Mouse (Mus musculus): ENCODE measurements at regions not wholly inside any gene's neighbourhood (a gene's known extent, or its start where the extent isn't known, plus 50 kb on each side); places are given as distances from the start of the nearest gene placed in this dataset. TPM values are rescaled to one million over a fixed set of nuclear protein-coding genes. Genes with fewer than 3 reads are reported as not detected.

- 85% methylated on average over 9 of the region's 9 CpGs for WGBS
- H3K27me3 ChIP-seq (ENCODE audit: control insufficient read depth, insufficient read depth, low read length) = no peaks in the 10 kb centered on the region
- no peaks in the 10 kb centered on the region for H3K36me3 ChIP-seq (replicated peaks; ENCODE audit: control insufficient read depth, insufficient read depth, low read length)
- no peak overlapping the region for H3K9ac ChIP-seq (replicated peaks; ENCODE audit: low read depth, low read length)
- no peaks in the 10 kb centered on the region for H3K4me1 ChIP-seq (ENCODE audit: control insufficient read depth, insufficient read depth)
- no peak overlapping the region for H3K4me2 ChIP-seq (ENCODE audit: low read depth, low read length)
- no peak overlapping the region for H3K27ac ChIP-seq (ENCODE audit: low read depth)
- H3K4me3 ChIP-seq (ENCODE audit: low read depth, low read length) = no peak overlapping the region
- DNase-seq (ENCODE audit: low spot score) (no peak), ATAC-seq (ENCODE audit: insufficient read depth, low read depth) (no peak)
- no peaks in the 10 kb centered on the region for H3K9me3 ChIP-seq (replicated peaks; ENCODE audit: control insufficient read depth, low read length)
- no peak for TF ChIP-seq EP300 (IDR thresholded peaks at IDR 0.05; ENCODE audit: low read depth)
- TF ChIP-seq CTCF (IDR thresholded peaks at IDR 0.05; ENCODE audit: low read depth) = no peak
Measured at GRCm38 (mm10) chr16:19894435-19894994, 88.3 kb downstream of the Klhl6 start.

Small RNAs in the stretch of these regions (microRNA-seq; reads per million reads assigned to microRNA genes)
- not detected for gene Gm27883

Data from heart, postnatal 0 days (tissue).